Mouse (Mus musculus): Measurements from ENCODE around the gene Slc35a5. TPM values are rescaled to one million over a fixed set of nuclear protein-coding genes. Genes with fewer than 3 reads are reported as not detected.

Slc35a5 gene
- polyA plus RNA-seq, 1 experiment from 2014 or later = 25.3 TPM

GRCm38 (mm10) chr16:45095561-45096482 is 62.7 kb downstream of the Slc35a5 start:
- ATAC-seq (ENCODE audit: low FRiP score, low TSS enrichment) = no peak; the same call in 1 of the 2 replicates
- H3K4me3 ChIP-seq (ENCODE audit: low read length) = peak overlapping the region; percentile 52
- H3K36me3 ChIP-seq (ENCODE audit: insufficient read depth, low read length) = no peaks in the 10 kb centered on the region
- H3K27me3 ChIP-seq (ENCODE audit: insufficient read depth, low read length) = no peaks in the 10 kb centered on the region
- H3K4me1 ChIP-seq (ENCODE audit: insufficient read depth, low read length) = peaks cover 46% of the 10 kb centered on the region
- H3K4me2 ChIP-seq (replicated peaks; ENCODE audit: low read depth, low read length) = peak overlapping the region; percentile 57
- H3K9ac ChIP-seq (replicated peaks; ENCODE audit: low read length) = no peak overlapping the region
- H3K9me3 ChIP-seq (ENCODE audit: low read length) = no peaks in the 10 kb centered on the region
- 76% methylated on average over 26 of the region's 26 CpGs for WGBS
- H3K27ac ChIP-seq (ENCODE audit: low read length) = no peak overlapping the region

GRCm38 (mm10) chr16:45095030-45095429 is 63.5 kb downstream of the Slc35a5 start:
- Histone ChIP-seq H3K4me1 (ENCODE audit: insufficient read depth, low read length) (peaks cover 44% of the 10 kb centered on the region), H3K4me2 (replicated peaks; ENCODE audit: low read depth, low read length) (peak overlapping the region; percentile 57), H3K27me3 (ENCODE audit: insufficient read depth, low read length) (no peaks in the 10 kb centered on the region), H3K4me3 (ENCODE audit: low read length) (peak overlapping the region; percentile 52), H3K9me3 (ENCODE audit: low read length) (no peaks in the 10 kb centered on the region), H3K9ac (replicated peaks; ENCODE audit: low read length) (peak overlapping the region; percentile 67), H3K27ac (ENCODE audit: low read length) (0 out of 2 replicates have a peak overlapping the region, but pooled peaks have one; percentile 4), H3K36me3 (ENCODE audit: insufficient read depth, low read length) (no peaks in the 10 kb centered on the region)
- ATAC-seq (ENCODE audit: low FRiP score, low TSS enrichment) = no peak
- 81% methylated on average over 13 of the region's 13 CpGs for WGBS

DNA sequence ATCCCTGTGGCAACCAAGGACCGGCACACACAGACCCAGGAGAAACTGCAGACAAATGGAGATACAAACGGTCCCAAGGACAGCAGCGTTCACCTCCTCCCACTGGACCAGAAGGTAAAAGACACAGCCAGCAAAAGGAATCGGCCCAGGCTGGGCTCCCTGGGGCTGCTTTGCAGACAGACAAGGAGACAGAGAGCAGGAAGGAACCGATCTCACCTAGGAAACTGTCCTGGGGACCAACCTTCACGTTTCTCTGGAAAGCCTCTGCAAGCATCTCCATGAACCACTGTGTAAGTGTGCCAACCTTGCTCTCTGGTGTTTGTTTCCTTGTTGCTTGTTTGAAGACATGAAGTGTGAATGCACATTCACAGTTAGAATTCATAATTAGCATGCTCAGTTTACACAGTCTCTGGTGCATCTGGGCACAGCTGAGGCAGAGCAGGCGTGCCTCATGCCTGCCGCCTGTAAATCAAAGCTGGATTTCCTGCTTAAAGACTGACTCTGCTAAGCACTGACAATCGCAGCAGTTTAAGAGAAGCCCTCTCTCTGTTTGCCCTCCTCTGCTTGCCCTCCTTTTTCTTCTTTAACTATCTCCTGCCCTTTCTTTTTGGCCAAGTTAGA is 64.3 kb downstream of the Slc35a5 start:
- H3K36me3 ChIP-seq (ENCODE audit: insufficient read depth, low read length) = no peaks in the 10 kb centered on the region
- no peak for ATAC-seq (ENCODE audit: low FRiP score, low TSS enrichment)
- WGBS = 1% methylated on average over 9 of the region's 9 CpGs
- peak overlapping the region; percentile 52 for H3K4me3 ChIP-seq (ENCODE audit: low read length)
- H3K9me3 ChIP-seq (ENCODE audit: low read length) = no peaks in the 10 kb centered on the region
- H3K9ac ChIP-seq (replicated peaks; ENCODE audit: low read length) = peak overlapping the region; percentile 67
- peak overlapping the region; percentile 90 for H3K27ac ChIP-seq (ENCODE audit: low read length)
- H3K27me3 ChIP-seq (ENCODE audit: insufficient read depth, low read length) = no peaks in the 10 kb centered on the region
- peak overlapping the region; percentile 57 for H3K4me2 ChIP-seq (replicated peaks; ENCODE audit: low read depth, low read length)
- H3K4me1 ChIP-seq (ENCODE audit: insufficient read depth, low read length) = peaks cover 37% of the 10 kb centered on the region

DNA sequence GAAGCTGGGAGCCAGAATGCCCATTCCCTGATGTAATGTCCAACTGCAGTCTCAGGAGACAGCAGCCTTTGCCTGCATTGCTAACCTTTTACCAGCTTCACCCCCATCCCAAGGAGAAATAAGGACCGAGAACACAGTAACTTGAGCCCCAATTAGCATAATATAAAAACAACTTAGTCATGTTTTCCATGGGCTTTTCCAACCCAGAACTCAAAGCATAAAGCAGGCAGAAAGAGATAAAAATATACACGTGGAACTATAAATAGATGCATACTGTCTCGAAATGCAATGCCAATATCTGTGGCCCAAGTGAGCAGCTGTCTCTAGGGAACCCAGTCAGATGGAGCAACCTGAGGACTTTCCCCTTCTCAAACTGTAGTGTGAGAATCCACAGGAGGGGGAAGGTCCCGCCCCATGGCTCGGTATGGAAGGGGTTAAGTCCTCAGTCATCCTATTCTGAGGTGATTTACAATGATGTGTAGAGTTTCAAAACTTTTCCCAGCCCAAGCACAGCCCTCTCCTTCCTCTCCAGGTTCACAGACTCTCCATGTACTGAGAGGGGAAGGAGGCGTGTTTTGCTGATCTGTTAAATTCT is 65.3 kb downstream of the Slc35a5 start, which contains the start of gene Ccdc80:
Gene Ccdc80, plus strand, starts transcription at position 266 of the 595 bp plus-strand sequence.
- Histone ChIP-seq H3K9me3 (ENCODE audit: low read length) (no peaks in the 10 kb centered on the region), H3K36me3 (ENCODE audit: insufficient read depth, low read length) (no peaks in the 10 kb centered on the region), H3K27ac (ENCODE audit: low read length) (peak within 1 kb of the TSS; percentile 90), H3K4me2 (replicated peaks; ENCODE audit: low read depth, low read length) (peak within 1 kb of the TSS; percentile 57), H3K4me1 (ENCODE audit: insufficient read depth, low read length) (peaks cover 28% of the 10 kb centered on the region), H3K9ac (replicated peaks; ENCODE audit: low read length) (peak within 1 kb of the TSS; percentile 67), H3K4me3 (ENCODE audit: low read length) (peak within 1 kb of the TSS; percentile 52), H3K27me3 (ENCODE audit: insufficient read depth, low read length) (no peaks in the 10 kb centered on the region)
- ATAC-seq (ENCODE audit: low FRiP score, low TSS enrichment) = peak; percentile 83
- 3% methylated on average over 6 of the region's 6 CpGs for WGBS

DNA sequence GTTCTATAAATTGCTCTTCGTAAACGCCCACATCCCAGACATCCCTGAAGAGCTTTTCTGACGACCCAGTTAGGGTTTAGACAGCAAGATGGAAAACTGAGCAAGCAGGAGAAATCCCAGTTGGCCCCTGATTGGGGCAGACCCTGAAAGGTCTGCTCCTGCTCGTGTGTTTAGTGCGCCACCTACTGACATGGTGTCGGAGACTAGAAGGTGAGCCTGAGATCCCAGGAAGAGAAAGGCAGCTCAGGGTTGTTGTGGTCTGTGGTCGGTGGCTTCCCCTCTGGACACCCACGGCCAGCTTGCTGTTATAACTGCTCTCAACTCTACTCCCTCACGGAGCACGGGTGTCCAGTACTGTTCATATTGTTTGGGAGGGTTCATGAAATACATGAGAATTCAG is 68.5 kb downstream of the Slc35a5 start:
- 8% methylated on average over 10 of the region's 10 CpGs for WGBS
- Histone ChIP-seq H3K27ac (ENCODE audit: low read length) (no peak overlapping the region), H3K27me3 (ENCODE audit: insufficient read depth, low read length) (no peaks in the 10 kb centered on the region), H3K4me1 (ENCODE audit: insufficient read depth, low read length) (peaks cover 8% of the 10 kb centered on the region), H3K4me2 (replicated peaks; ENCODE audit: low read depth, low read length) (no peak overlapping the region; the same call in 1 of the 2 replicates), H3K9ac (replicated peaks; ENCODE audit: low read length) (0 out of 2 replicates have a peak overlapping the region, but pooled peaks have one; percentile 18), H3K36me3 (ENCODE audit: insufficient read depth, low read length) (no peaks in the 10 kb centered on the region), H3K4me3 (ENCODE audit: low read length) (no peak overlapping the region), H3K9me3 (ENCODE audit: low read length) (no peaks in the 10 kb centered on the region)
- peak; percentile 64 for ATAC-seq (ENCODE audit: low FRiP score, low TSS enrichment)

Other genes starting within 250 kb of the Slc35a5 start
- 0.12 and 0.47 TPM in 2 replicates for gene Cd200r3, start 215.0 kb downstream of the Slc35a5 start, polyA plus RNA-seq (2015; fragmentation: Nextera tagmentation; extraction: Ambion mirVana)
- gene Ccdc80, start 65.3 kb downstream of the Slc35a5 start, polyA plus RNA-seq (2015; fragmentation: Nextera tagmentation; extraction: Ambion mirVana) = 112 and 114 TPM in 2 replicates
- gene Atg3, start 79 bp upstream of the Slc35a5 start, polyA plus RNA-seq (2015; fragmentation: Nextera tagmentation; extraction: Ambion mirVana) = 30.9 and 37.0 TPM in 2 replicates
- 0.06 and 0.22 TPM in 2 replicates for gene Btla, start 65.6 kb upstream of the Slc35a5 start, polyA plus RNA-seq (2015; fragmentation: Nextera tagmentation; extraction: Ambion mirVana)

Measured in kidney, embryonic 16.5 days (tissue).